Mouse (Mus musculus) midbrain, embryonic 12.5 days (tissue): ENCODE measurements around the gene 1810030O07Rik. TPM values are rescaled to one million over a fixed set of nuclear protein-coding genes. Genes with fewer than 3 reads are reported as not detected.
"Not testable (repeated sequence)": the region's sequence is repeated elsewhere in the genome, so short reads cannot be mapped to it uniquely, and the experiment has no call there.

ENCODE experiments used
- ATAC-seq: fragments of 200-750 bp; cut with Nextera tagmentation; 2 replicates; pipeline ENCODE4 v1.8.0; 2017; ENCODE audit warnings: low read depth, moderate TSS enrichment, moderate library complexity; ENCODE audit not compliant: low FRiP score
- H3K27ac ChIP-seq: fragments of 300-500 bp; sonication (generic); replicated peaks from 2 replicates; pipeline ENCODE4 v1.5.1; 2016; ENCODE audit warnings: mild to moderate bottlenecking
- H3K27me3 ChIP-seq: fragments of 300-500 bp; sonication (generic); 2 replicates; pipeline ENCODE4 v1.6.1; 2016; ENCODE audit warnings: mild to moderate bottlenecking
- H3K36me3 ChIP-seq: fragments of 300-500 bp; sonication (generic); 2 replicates; pipeline ENCODE4 v1.6.1; 2016
- H3K4me1 ChIP-seq: fragments of 300-500 bp; sonication (generic); 2 replicates; pipeline ENCODE4 v1.6.1; 2016
- H3K4me2 ChIP-seq: fragments of 300-500 bp; sonication (generic); replicated peaks from 2 replicates; pipeline ENCODE4 v1.6.1; 2016; ENCODE audit warnings: mild to moderate bottlenecking, moderate library complexity
- H3K4me3 ChIP-seq: fragments of 300-500 bp; sonication (generic); 2 replicates; pipeline ENCODE4 v1.5.1; 2016; ENCODE audit warnings: mild to moderate bottlenecking
- H3K9ac ChIP-seq: fragments of 300-500 bp; sonication (generic); replicated peaks from 2 replicates; pipeline ENCODE4 v1.6.1; 2016; ENCODE audit warnings: mild to moderate bottlenecking, moderate library complexity
- H3K9me3 ChIP-seq: fragments of 300-500 bp; sonication (generic); 2 replicates; pipeline ENCODE4 v1.6.1; 2016; ENCODE audit warnings: mild to moderate bottlenecking
- WGBS: fragments of 180-500 bp; shearing (Covaris S2); methylation state at CpG from one replicate; pipeline ENCODE4 v1.1.7; 2016; 5-methylcytosine and 5-hydroxymethylcytosine counted together
- polyA plus RNA-seq: library from polyadenylated mRNA; unstranded; fragments of >200 nt; fragmentation: Nextera tagmentation; extraction: Ambion mirVana; gene quantifications from 2 replicates; pipeline ENCODE4 v1.2.1, GENCODE M21; 2016

The 1810030O07Rik gene
- 31.1 TPM in 2 replicates for polyA plus RNA-seq

DNA sequence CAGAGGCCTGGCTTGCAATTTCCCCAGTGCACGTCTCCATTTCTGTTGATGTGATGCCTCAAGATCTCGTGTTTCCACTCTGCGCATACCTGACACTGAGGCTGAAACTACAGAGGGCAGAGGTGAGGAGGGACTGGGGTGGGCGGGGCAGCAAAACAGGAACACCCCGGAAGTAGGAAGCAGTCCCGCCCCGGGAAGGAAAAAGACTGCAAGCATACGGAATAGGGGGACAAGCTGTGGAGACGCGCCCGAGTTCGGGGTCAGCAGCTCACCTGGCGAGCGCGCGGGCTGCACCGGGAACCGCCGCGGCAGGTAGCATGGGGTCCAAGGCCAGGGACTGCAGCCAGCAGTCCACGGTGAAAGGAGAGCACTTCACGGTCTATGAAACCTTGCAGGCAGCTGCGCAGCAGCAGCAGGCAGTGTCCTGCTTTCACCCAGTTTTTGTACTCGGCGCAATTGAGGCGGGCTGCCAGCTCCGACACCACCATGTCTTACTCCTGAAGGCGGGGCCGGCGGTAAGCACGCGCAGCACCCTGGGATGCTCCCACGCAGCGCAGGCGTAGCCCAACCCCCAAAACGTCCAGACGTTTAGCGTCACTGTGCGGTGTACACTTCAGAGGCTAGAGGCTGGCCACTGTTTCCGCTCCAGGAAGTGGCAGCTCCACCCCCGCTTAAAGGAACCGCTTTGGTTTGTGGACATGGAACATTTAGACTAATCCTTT lies at the start of gene 1810030O07Rik:
TSS of gene 1810030O07Rik (minus strand) at position 615 of the 722 bp plus-strand sequence.
- no peaks in the 10 kb centered on the region for H3K9me3 ChIP-seq
- 0 out of 2 replicates have a peak, but pooled peaks cover 3% of the 10 kb centered on the region for H3K4me1 ChIP-seq
- 16% methylated on average over 42 of the region's 42 CpGs for WGBS
- H3K9ac ChIP-seq = peak within 1 kb of the TSS; percentile 64
- peak; percentile 99 for ATAC-seq
- H3K27me3 ChIP-seq = peaks cover 5% of the 10 kb centered on the region; the same call in 1 of the 2 replicates
- H3K4me3 ChIP-seq = peak within 1 kb of the TSS; percentile 66
- peak within 1 kb of the TSS; percentile 57 for H3K4me2 ChIP-seq
- peaks cover 9% of the 10 kb centered on the region; the same call in 1 of the 2 replicates for H3K36me3 ChIP-seq
- H3K27ac ChIP-seq = peak within 1 kb of the TSS; percentile 68

DNA sequence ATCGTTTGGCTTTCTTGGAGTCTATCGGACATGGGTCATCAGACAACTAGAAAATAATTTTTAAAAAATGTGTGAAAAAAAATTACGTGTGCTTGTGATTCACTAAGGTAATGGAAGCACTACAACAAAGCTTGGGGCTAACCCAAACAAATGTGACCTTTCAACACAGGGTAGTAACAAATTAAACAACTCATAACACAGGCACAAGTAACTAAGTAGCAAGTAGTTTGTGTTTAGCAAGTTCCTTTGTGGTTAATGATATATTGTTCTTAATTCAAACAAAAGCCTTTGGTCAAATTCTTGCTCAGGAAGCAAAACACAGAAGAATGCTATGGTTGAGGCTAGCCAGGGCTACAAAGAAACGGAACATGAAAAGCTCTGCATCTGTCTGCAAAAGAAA lies 42.6 kb upstream of the 1810030O07Rik start:
- Histone ChIP-seq H3K27me3 (no peaks in the 10 kb centered on the region), H3K9me3 (no peaks in the 10 kb centered on the region), H3K4me1 (no peaks in the 10 kb centered on the region), H3K4me3 (no peak overlapping the region), H3K9ac (no peak overlapping the region), H3K4me2 (no peak overlapping the region), H3K36me3 (0 out of 2 replicates have a peak, but pooled peaks cover 23% of the 10 kb centered on the region), H3K27ac (no peak overlapping the region)
- WGBS = 91% methylated on average over 4 of the region's 4 CpGs
- no peak for ATAC-seq

DNA sequence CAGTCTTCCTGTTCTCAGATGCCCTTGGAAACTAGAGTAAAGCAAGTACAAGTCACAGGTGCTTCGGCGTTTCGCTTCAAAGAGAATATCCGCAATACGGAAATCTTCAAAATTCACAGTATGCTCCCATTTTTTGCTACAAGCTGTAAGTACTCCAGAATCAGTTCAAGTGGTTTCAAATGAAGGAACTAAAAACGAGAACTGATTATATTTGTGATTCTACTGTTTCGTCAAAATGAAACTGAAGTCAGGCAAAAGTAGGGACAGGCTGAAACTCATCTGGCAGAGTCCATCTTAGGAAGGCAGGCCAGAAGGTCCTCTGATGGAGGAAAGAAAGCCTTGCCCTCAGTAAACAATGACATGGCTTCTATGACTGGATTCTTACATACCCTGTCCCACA lies 40.3 kb upstream of the 1810030O07Rik start:
- Histone ChIP-seq H3K4me3 (no peak overlapping the region), H3K9me3 (no peaks in the 10 kb centered on the region), H3K27me3 (no peaks in the 10 kb centered on the region), H3K27ac (no peak overlapping the region), H3K4me1 (no peaks in the 10 kb centered on the region), H3K9ac (no peak overlapping the region), H3K4me2 (no peak overlapping the region), H3K36me3 (0 out of 2 replicates have a peak, but pooled peaks cover 23% of the 10 kb centered on the region)
- no peak for ATAC-seq
- 93% methylated on average over 7 of the region's 7 CpGs for WGBS

DNA sequence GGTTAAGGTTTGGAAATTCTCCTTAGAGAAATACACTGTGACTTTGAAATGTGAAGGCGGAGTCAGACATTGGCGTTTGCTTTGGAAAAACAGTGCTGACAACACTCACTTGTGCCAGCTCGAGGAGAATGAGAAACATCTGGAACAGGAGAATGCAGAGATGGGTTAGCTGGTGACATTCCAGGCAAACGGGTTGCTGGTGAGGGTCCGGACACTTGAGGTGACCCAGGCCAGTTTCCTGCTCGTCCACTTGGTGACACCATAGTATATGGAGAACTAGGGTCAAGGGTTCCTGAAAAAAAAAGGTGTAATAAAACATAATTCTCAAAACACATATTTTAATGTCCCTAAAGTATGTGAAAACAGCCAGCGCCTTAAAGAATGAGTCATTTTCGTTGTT lies 13.4 kb upstream of the 1810030O07Rik start:
- Histone ChIP-seq H3K4me3 (no peak overlapping the region), H3K36me3 (peaks cover 17% of the 10 kb centered on the region), H3K4me1 (no peaks in the 10 kb centered on the region), H3K27ac (no peak overlapping the region), H3K9ac (no peak overlapping the region), H3K27me3 (no peaks in the 10 kb centered on the region), H3K4me2 (no peak overlapping the region), H3K9me3 (no peaks in the 10 kb centered on the region)
- 82% methylated on average over 8 of the region's 8 CpGs for WGBS
- ATAC-seq = no peak

DNA sequence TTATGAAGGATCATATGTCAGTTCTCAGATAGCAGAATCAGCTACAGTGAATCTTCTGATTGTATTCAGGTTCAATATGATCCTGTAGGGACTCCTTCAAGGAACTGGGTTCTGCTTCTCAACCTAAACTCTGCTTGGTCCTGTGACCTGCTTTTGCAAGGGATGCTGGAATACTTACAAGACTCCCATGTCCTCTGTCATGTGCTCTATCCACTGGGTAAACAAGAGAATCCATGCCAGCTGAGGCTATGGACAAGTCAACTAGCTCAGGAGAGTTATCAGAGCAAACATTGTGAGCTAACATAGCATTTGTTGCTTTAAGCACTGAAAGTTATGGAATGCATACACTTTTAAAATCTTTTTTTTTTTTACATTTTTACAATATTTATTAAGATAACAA lies 12.6 kb upstream of the 1810030O07Rik start:
- Histone ChIP-seq H3K9ac (no peak overlapping the region), H3K4me1 (no peaks in the 10 kb centered on the region)

DNA sequence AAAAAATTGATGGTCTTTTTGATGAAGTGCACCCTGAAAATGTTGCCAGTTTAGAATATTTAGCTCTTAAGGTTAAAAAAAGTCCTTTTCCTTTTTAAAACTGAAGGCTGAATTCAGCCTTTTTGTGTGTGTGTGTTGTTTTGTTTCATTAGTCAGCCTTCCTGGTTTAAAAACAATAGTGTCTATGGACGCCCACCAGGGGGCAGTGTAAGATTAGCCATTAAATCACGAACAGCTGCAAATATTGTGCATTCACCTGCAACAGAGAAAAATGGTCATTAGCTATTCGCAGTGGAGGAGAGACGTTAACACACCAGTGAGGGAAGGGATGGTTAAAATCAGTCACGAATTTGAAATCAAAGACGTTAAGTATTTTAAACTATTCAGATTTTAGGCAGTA lies 3.9 kb upstream of the 1810030O07Rik start:
- WGBS = 38% methylated on average over 6 of the region's 6 CpGs
- no peak overlapping the region for H3K4me2 ChIP-seq

More for the DNA sequence above, 12.6 kb upstream of the 1810030O07Rik start:
- Histone ChIP-seq H3K4me3 (no peak overlapping the region), H3K27ac (no peak overlapping the region), H3K27me3 (no peaks in the 10 kb centered on the region), H3K4me2 (no peak overlapping the region), H3K36me3 (peaks cover 13% of the 10 kb centered on the region), H3K9me3 (no peaks in the 10 kb centered on the region)
- ATAC-seq = no peak

DNA sequence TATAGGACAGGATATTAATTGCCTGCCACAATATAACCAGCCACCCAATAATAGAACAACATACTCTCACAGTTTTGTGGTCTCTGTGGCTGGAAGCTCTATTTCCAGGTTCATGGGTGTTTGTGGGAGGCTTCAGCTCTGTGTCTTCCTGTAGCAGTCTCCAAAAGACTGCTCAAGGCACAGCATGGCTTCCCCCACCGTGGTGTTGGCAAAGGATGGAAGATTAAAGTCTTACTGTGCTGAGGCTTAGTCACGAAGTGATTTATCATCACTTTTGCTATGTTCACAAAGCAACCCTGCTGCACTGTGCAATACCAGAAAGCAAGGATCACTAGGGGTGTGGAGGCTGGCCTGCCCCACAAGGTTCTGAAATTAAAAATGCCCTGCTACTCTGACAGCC lies 19.6 kb downstream of the 1810030O07Rik start:
- H3K4me2 ChIP-seq = no peak overlapping the region
- H3K9me3 ChIP-seq = no peaks in the 10 kb centered on the region
- H3K36me3 ChIP-seq = peaks cover 37% of the 10 kb centered on the region
- no peak for ATAC-seq
- no peak overlapping the region for H3K9ac ChIP-seq
- 74% methylated on average over 2 of the region's 2 CpGs for WGBS
- no peak overlapping the region for H3K4me3 ChIP-seq
- H3K27me3 ChIP-seq = no peaks in the 10 kb centered on the region
- no peak overlapping the region for H3K27ac ChIP-seq
- no peaks in the 10 kb centered on the region for H3K4me1 ChIP-seq

More for the DNA sequence above, 3.9 kb upstream of the 1810030O07Rik start:
- no peak for ATAC-seq
- no peaks in the 10 kb centered on the region for H3K9me3 ChIP-seq
- H3K9ac ChIP-seq = no peak overlapping the region
- H3K27ac ChIP-seq = no peak overlapping the region
- H3K4me3 ChIP-seq = no peak overlapping the region
- no peaks in the 10 kb centered on the region for H3K36me3 ChIP-seq
- peaks cover 5% of the 10 kb centered on the region; the same call in 1 of the 2 replicates for H3K27me3 ChIP-seq
- 0 out of 2 replicates have a peak, but pooled peaks cover 3% of the 10 kb centered on the region for H3K4me1 ChIP-seq

DNA sequence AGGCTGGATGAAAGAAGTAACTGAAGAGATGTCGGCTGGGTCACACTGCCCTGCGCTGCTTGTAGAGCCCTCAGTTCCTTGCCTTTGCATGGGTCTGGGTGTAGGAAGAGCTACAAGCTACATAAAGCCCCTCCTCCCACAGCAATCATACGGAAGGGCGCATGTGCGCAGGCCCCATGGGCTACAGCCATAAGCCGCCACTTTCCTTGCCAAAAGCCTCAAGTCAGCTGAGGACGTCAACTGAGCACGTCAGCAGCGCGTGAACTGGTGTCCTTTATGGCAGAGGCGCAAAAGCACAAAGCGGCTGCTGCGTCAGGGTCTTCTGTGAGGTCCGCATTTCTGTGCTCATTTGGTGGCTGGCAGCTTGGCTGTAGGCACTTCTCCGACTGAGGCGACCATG lies 21.6 kb downstream of the 1810030O07Rik start:
- Histone ChIP-seq H3K4me2 (no peak overlapping the region), H3K4me3 (no peak overlapping the region), H3K27me3 (no peaks in the 10 kb centered on the region), H3K36me3 (peaks cover 28% of the 10 kb centered on the region), H3K4me1 (no peaks in the 10 kb centered on the region), H3K9me3 (no peaks in the 10 kb centered on the region), H3K27ac (no peak overlapping the region), H3K9ac (no peak overlapping the region)
- 90% methylated on average over 16 of the region's 16 CpGs for WGBS
- ATAC-seq = no peak

DNA sequence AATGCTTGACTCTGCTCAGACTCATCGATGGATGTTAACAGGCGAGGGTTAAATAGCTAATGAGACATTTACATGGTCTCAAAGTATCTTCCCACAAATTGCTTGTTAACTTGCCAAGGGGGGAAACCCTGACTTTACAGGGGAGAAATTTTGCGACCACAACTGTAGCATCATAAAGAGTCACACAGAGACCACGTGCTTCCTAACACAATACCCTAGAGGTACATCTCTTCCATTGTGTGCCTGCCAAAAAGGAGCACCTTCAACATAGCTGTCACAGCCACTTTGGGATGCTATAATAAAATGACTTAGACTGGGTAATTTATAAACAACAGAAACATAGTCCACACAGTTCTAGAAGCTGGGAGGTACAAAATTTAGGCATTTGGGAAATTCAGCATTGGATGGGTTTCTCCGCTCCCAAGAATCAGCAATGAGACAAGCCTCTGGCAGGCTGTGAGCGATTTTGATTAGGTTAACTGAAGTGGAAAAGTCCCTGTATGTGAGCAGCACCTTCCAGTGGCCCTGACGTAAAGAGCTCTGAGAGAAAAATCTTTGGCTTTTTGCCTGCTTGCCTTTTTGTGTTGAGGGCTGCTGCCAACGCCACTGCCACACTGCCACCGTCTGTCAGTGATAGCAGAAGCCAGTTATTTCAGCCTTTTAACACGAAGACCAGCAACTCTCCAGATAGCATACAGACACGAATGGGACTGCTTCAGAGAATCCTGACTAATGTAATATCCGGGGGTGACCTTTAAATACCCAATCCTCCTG lies 27.8 kb downstream of the 1810030O07Rik start:
- Histone ChIP-seq H3K9ac (no peak overlapping the region), H3K36me3 (peaks cover 5% of the 10 kb centered on the region; the same call in 1 of the 2 replicates), H3K4me2 (no peak overlapping the region), H3K27me3 (no peaks in the 10 kb centered on the region), H3K4me3 (no peak overlapping the region), H3K27ac (no peak overlapping the region), H3K4me1 (no peaks in the 10 kb centered on the region), H3K9me3 (no peaks in the 10 kb centered on the region)
- WGBS = 67% methylated on average over 12 of the region's 12 CpGs
- no peak for ATAC-seq

DNA sequence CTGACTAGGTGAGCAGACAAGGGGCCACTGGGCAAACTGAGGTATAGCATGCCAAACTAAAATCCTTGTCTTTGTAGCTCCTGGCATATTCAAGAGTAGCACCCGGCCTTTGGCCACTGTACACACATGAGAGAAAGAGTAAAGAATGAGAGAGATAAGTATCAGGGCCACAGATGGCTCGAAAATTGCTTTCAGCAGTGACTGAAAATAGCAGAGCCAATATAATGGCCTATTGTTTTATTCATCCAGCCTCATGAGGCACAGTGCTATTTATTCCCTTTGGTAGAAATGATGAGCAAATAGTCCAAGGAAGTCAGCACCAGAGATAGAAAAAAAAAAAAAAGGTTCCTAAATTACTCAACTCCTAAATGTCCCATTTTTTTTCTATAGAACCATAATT lies 28.5 kb downstream of the 1810030O07Rik start:
- Histone ChIP-seq H3K4me2 (no peak overlapping the region), H3K27ac (no peak overlapping the region), H3K36me3 (0 out of 2 replicates have a peak, but pooled peaks cover 2% of the 10 kb centered on the region), H3K27me3 (no peaks in the 10 kb centered on the region), H3K4me1 (no peaks in the 10 kb centered on the region), H3K9me3 (no peaks in the 10 kb centered on the region), H3K4me3 (no peak overlapping the region), H3K9ac (no peak overlapping the region)
- WGBS = 50% methylated on average over 2 of the region's 2 CpGs
- no peak for ATAC-seq

DNA sequence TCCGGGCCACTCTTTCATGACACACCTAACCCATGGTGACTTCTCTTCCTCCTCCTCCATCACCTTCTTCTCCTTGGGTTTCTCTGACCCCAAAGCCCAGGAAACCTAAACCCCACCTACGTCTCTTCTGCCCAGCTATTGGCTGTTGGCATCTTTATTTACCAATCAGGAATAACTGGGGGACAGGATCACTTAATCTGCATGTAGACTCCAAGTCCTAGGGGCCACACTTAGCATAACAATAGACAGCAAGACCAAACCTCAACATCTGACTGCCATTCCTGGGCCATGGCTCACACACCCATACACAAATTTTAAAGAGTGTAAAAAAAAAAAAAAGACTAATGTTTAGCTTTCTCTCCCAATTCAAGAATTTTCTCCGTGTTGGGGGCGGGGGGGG lies 48.3 kb downstream of the 1810030O07Rik start:
- Histone ChIP-seq H3K4me1 (no peaks in the 10 kb centered on the region), H3K36me3 (no peaks in the 10 kb centered on the region), H3K9ac (no peak overlapping the region), H3K9me3 (no peaks in the 10 kb centered on the region), H3K4me2 (no peak overlapping the region), H3K4me3 (no peak overlapping the region), H3K27ac (no peak overlapping the region), H3K27me3 (no peaks in the 10 kb centered on the region)
- WGBS = 70% methylated on average over 3 of the region's 4 CpGs
- ATAC-seq = no peak

DNA sequence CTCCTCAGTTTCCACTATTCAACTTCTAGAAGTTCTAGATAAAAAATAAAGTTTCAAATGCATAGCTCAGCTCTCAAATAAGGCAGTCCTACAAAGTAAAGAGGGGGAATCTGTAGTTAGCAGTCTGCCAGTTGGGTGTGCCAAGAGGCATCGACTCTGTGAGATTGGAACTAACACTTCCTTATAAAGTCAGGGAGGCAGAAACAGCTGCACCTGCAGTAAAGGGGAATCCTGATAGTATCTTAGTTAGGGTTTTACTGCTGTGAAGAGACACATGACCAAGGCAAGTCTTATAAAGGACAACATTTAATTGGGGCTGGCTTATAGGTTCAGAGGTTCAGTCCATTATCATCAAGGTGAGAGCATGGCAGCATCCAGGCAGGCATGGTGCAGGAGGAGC lies 61.1 kb downstream of the 1810030O07Rik start:
- ATAC-seq, H3K27me3 ChIP-seq, H3K9me3 ChIP-seq, H3K4me1 ChIP-seq, H3K9ac ChIP-seq, H3K27ac ChIP-seq, H3K4me2 ChIP-seq, H3K4me3 ChIP-seq: not testable (repeated sequence)
- WGBS = 93% methylated on average over 1 of the region's 1 CpGs
- H3K36me3 ChIP-seq = peaks cover 23% of the 10 kb centered on the region
